Mouse (Mus musculus) macrophage (primary cell): ENCODE data around the gene Ddost. TPM values are rescaled to one million over a fixed set of nuclear protein-coding genes. Genes with fewer than 3 reads are reported as not detected.
"Not testable (repeated sequence)": the region's sequence is repeated elsewhere in the genome, so short reads cannot be mapped to it uniquely, and the experiment has no call there.

Experiments used
- H3K27ac ChIP-seq: fragments of 350-480 bp; formaldehyde crosslinking; 2 replicates; pipeline ENCODE4 v1.9.0; 2021
- H3K36me3 ChIP-seq: fragments of 350-480 bp; formaldehyde crosslinking; 2 replicates; pipeline ENCODE4 v1.9.0; 2021; ENCODE audit errors: inconsistent target
- H3K4me3 ChIP-seq: fragments of 350-480 bp; formaldehyde crosslinking; 2 replicates; pipeline ENCODE4 v1.9.0; 2021; ENCODE audit errors: inconsistent target
- H3K79me2 ChIP-seq: fragments of 350-480 bp; formaldehyde crosslinking; 2 replicates; pipeline ENCODE4 v1.9.0; 2021; ENCODE audit errors: inconsistent target
- WGBS: methylation state at CpG from one replicate; pipeline ENCODE4 v1.1.7; 2026; ENCODE audit warnings: inconsistent platforms; ENCODE audit not compliant: missing documents; 5-methylcytosine and 5-hydroxymethylcytosine counted together
- polyA plus RNA-seq: library from polyadenylated mRNA; stranded (reverse); fragments of 250-400 nt; gene quantifications from 3 replicates; pipeline ENCODE4 v1.2.4, GENCODE M21; 2018; ENCODE audit warnings: inconsistent platforms

Gene Ddost
- polyA plus RNA-seq, 1 experiment from 2014 or later, result 99.5 TPM

GRCm38 (mm10) chr4:138320711-138321110, 16.2 kb downstream of the Ddost start:
- Histone ChIP-seq H3K36me3 (peaks cover 14% of the 10 kb centered on the region; the same call in 1 of the 2 replicates), H3K4me3 (no peak overlapping the region), H3K79me2 (no peaks in the 10 kb centered on the region; the same call in 1 of the 2 replicates), H3K27ac (no peak overlapping the region)
- WGBS, result 92% methylated on average over 10 of the region's 11 CpGs

GRCm38 (mm10) chr4:138321488-138321887, 17.0 kb downstream of the Ddost start:
- H3K27ac ChIP-seq, result no peak overlapping the region
- peaks cover 12% of the 10 kb centered on the region; the same call in 1 of the 2 replicates for H3K36me3 ChIP-seq
- 87% methylated on average over 7 of the region's 7 CpGs for WGBS
- no peak overlapping the region for H3K4me3 ChIP-seq
- no peaks in the 10 kb centered on the region; the same call in 1 of the 2 replicates for H3K79me2 ChIP-seq

DNA sequence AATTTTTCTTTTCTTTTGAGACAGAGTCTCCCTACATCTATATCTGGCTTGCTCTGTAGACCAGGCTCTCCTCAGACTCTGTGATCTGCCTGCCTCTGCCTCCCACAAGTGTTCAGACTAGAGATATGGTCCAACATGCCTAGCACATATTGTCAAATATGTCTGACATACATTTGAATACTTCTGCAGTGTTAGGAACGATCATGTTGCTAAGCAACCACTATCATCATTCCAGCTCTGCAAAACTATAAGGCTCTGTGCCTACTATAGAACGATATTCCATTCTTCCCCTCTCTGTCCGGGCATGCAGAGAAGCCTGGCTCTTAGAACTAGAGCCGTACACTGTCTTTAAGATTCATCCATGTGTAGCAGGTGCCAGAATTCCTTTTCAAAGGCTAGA, 18.2 kb downstream of the Ddost start:
- H3K4me3 ChIP-seq, result no peak overlapping the region
- 91% methylated on average over 4 of the region's 4 CpGs for WGBS
- peaks cover under 1% of the 10 kb centered on the region; the same call in 1 of the 2 replicates for H3K36me3 ChIP-seq
- H3K79me2 ChIP-seq, result no peaks in the 10 kb centered on the region; the same call in 1 of the 2 replicates
- H3K27ac ChIP-seq, result no peak overlapping the region

DNA sequence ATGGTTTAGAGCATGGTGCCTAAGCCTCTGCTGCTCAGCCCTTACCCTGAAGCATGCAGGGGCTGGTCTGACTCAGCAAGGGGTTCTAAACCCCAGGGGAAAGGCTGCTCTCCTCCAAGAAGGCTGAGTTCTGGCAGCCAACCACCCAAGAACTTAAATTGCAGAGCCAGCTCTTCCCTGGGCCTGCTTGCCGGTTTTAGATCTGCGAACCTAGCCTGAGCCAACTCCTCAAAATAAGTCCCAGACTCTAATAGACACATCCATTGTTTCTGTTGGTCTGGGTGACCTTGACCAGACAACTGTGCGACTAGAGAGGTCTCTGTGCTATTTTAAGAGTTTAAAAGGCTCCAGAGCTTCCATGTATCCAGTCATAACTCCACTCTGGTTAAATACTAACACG, 19.2 kb downstream of the Ddost start:
- no peaks in the 10 kb centered on the region; the same call in 1 of the 2 replicates for H3K79me2 ChIP-seq
- no peak overlapping the region for H3K27ac ChIP-seq
- no peaks in the 10 kb centered on the region; the same call in 1 of the 2 replicates for H3K36me3 ChIP-seq
- WGBS, result 89% methylated on average over 4 of the region's 4 CpGs
- H3K4me3 ChIP-seq, result no peak overlapping the region

- Histone ChIP-seq H3K4me3 (no peak overlapping the region), H3K36me3 (no peaks in the 10 kb centered on the region; the same call in 1 of the 2 replicates), H3K27ac (no peak overlapping the region), H3K79me2 (no peaks in the 10 kb centered on the region; the same call in 1 of the 2 replicates)
- WGBS, result 100% methylated on average over 2 of the region's 3 CpGs
Observed at GRCm38 (mm10) chr4:138324451-138324850, 19.9 kb downstream of the Ddost start.

- WGBS, result 3% methylated on average over 39 of the region's 45 CpGs
- no peaks in the 10 kb centered on the region; the same call in 1 of the 2 replicates for H3K36me3 ChIP-seq
- H3K79me2 ChIP-seq, result no peaks in the 10 kb centered on the region; the same call in 1 of the 2 replicates
- no peak overlapping the region for H3K27ac ChIP-seq
- H3K4me3 ChIP-seq, result no peak overlapping the region
Observed at GRCm38 (mm10) chr4:138325466-138326076, 21.0 kb downstream of the Ddost start.

- no peaks in the 10 kb centered on the region; the same call in 1 of the 2 replicates for H3K79me2 ChIP-seq
- 4% methylated on average over 38 of the region's 41 CpGs for whole genome bisulfite sequencing
- no peaks in the 10 kb centered on the region for H3K36me3 ChIP-seq
- no peak within 1 kb of the TSS for H3K27ac ChIP-seq
- H3K4me3 ChIP-seq, result no peak within 1 kb of the TSS
Observed at GRCm38 (mm10) chr4:138326077-138326695, 21.7 kb downstream of the Ddost start, which contains the start of gene Pink1. TSS of gene Pink1 (minus strand) at chr4:138326307.

- not testable (repeated sequence) for H3K4me3 ChIP-seq, H3K79me2 ChIP-seq, H3K36me3 ChIP-seq, H3K27ac ChIP-seq
- 67% methylated on average over 7 of the region's 12 CpGs for WGBS
Observed at GRCm38 (mm10) chr4:138327155-138327554, 22.6 kb downstream of the Ddost start.

GRCm38 (mm10) chr4:138327891-138328470, 23.5 kb downstream of the Ddost start:
- H3K4me3 ChIP-seq, result peak overlapping the region; percentile 20; the same call in 1 of the 2 replicates
- peak overlapping the region; percentile 17; the same call in 1 of the 2 replicates for H3K27ac ChIP-seq
- 67% methylated on average over 7 of the region's 7 CpGs for WGBS
- no peaks in the 10 kb centered on the region for H3K36me3 ChIP-seq
- no peaks in the 10 kb centered on the region; the same call in 1 of the 2 replicates for H3K79me2 ChIP-seq

GRCm38 (mm10) chr4:138330264-138330671, 25.7 kb downstream of the Ddost start:
- 62% methylated on average over 15 of the region's 15 CpGs for WGBS

GRCm38 (mm10) chr4:138331647-138332046, 27.1 kb downstream of the Ddost start:
- H3K36me3 ChIP-seq, result no peaks in the 10 kb centered on the region
- H3K27ac ChIP-seq, result no peak overlapping the region
- H3K79me2 ChIP-seq, result no peaks in the 10 kb centered on the region
- 88% methylated on average over 9 of the region's 9 CpGs for WGBS
- no peak overlapping the region for H3K4me3 ChIP-seq

More at GRCm38 (mm10) chr4:138330264-138330671, 25.7 kb downstream of the Ddost start:
- Histone ChIP-seq H3K27ac (no peak overlapping the region), H3K4me3 (no peak overlapping the region), H3K79me2 (no peaks in the 10 kb centered on the region), H3K36me3 (no peaks in the 10 kb centered on the region)

DNA sequence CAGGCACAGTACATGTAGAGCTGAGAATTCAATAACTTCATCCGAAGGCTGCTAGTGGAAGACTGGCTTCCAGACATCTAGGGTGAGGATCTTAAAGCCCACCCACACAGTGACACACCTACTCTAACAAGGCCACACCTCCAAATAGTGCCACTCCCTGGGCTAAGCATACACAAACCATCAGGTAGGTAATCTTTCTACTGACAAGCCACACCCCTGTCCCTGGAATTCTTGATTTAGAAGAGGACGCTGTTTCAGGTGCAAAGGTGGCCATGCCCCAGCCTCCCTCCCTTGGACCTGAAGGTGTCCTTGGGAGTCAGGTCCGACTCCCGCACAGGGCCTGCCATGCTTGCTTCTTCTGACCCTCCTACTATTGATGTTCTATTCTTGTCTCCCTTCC, 28.6 kb downstream of the Ddost start:
- WGBS, result 98% methylated on average over 4 of the region's 4 CpGs
- Histone ChIP-seq H3K79me2 (no peaks in the 10 kb centered on the region), H3K36me3 (no peaks in the 10 kb centered on the region), H3K4me3 (no peak overlapping the region), H3K27ac (no peak overlapping the region)

DNA sequence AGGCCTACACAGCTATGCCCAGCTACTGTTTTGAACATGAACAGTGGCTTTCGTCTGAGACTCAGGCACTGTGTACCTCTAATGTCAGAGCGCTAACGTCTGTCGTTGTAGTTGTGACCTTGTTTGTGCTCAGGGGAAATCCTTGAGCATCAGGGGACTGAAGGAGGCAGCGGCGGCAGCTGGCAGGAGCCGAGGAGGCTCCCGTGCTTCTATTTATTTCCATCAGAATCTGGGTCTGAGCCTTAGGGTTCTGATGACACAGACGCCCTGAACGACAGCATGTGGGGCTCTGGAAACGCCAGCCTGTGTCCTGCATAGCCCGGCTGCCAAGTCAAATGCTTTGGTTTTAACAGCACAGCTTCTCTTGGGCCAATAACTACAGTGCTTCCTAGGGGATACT, 30.5 kb downstream of the Ddost start:
- WGBS, result 95% methylated on average over 12 of the region's 12 CpGs
- H3K36me3 ChIP-seq, result no peaks in the 10 kb centered on the region
- no peaks in the 10 kb centered on the region for H3K79me2 ChIP-seq
- H3K27ac ChIP-seq, result no peak overlapping the region
- H3K4me3 ChIP-seq, result no peak overlapping the region

DNA sequence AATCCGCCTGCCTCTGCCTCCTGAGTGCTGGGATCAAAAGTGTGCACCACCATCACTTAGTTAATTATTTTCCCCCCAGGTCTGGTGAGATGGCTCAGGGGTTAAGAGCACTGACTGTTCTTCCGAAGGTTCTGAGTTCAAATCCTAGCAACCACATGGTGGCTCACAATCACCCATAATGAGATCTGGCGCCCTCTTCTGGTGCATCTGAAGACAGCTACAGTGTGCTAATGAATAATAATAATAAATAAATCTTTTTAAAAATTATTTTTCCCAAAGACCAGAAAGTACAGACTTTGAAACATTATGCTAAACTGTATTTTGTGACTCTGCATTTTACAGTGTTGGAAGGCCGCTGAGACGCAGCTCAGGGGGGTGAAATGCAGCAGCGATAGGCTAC, 31.1 kb downstream of the Ddost start:
- no peak overlapping the region for H3K27ac ChIP-seq
- H3K79me2 ChIP-seq, result no peaks in the 10 kb centered on the region
- no peak overlapping the region for H3K4me3 ChIP-seq
- WGBS, result 83% methylated on average over 5 of the region's 6 CpGs
- no peaks in the 10 kb centered on the region for H3K36me3 ChIP-seq

GRCm38 (mm10) chr4:138336876-138337275, 32.3 kb downstream of the Ddost start:
- H3K27ac ChIP-seq, result no peak overlapping the region
- WGBS, result 39% methylated on average over 5 of the region's 5 CpGs

More at GRCm38 (mm10) chr4:138336876-138337275, 32.3 kb downstream of the Ddost start:
- Histone ChIP-seq H3K4me3 (no peak overlapping the region), H3K79me2 (no peaks in the 10 kb centered on the region), H3K36me3 (no peaks in the 10 kb centered on the region)
